ENCODE assay signal across 13 mouse cellular contexts in the genomic region with DNA sequence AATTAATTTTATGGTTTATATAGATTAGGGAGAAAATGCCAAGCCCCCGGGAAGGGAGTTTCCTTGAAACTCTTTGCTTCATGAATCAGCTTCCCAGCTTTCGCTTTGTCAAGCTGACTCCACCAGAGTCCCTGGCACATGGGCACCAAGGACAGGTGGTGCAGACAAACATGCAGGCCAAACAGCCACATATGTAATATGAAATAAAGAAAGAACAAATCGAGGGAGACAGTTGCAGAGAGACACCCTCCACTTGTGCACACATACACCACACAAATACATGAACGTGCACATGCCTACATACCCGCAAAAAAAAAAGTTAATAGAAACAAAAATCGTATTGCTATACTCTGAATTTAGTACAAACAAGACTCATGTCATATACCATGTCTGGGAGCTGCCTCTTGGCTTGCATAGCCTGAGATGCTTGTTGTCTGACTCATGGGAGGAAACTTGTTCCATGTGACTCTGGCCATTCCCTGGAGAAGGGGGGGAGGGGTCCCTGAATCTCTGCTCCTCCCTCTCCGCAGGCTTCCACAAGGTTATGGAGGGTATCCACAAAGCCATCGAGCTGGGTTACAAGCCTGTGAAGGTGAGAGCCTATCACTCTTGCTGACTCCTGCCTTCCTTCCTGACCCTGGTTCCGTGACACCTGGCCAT. TPM values are rescaled to one million over a fixed set of nuclear protein-coding genes. Genes with fewer than 3 reads are reported as not detected.
DNase-seq lines count a peak whose midpoint lies in the region; ATAC-seq and TF ChIP-seq lines count a peak whose summit lies in the region.
"Had no signal": no experiment of that assay in that cellular context is flagged by ENCODE, and none has a peak within 500 bp of the region (broad histone marks: within the 10 kb centered on the region; RNA-seq: fewer than 3 reads in every experiment).

No protein-coding gene starts in this region.

- TF ChIP-seq CTCF in gastrocnemius, adult 2 months (IDR thresholded peaks at IDR 0.05) = no peak
- TF ChIP-seq CTCF in lung, embryonic 14.5 days (IDR thresholded peaks at IDR 0.05; ENCODE audit: low read depth) = no peak
- no peak for TF ChIP-seq CTCF in intestine, postnatal 0 days (IDR thresholded peaks at IDR 0.05; ENCODE audit: low read depth)

- H3K27ac ChIP-seq in gastrocnemius, adult 2 months = no peak overlapping the region
- H3K27ac ChIP-seq in lung, embryonic 14.5 days (ENCODE audit: low read depth) = no peak overlapping the region
- H3K27ac ChIP-seq in forebrain, embryonic 16.5 days (ENCODE audit: low read length) = peak overlapping the region; percentile 47
- no peak overlapping the region for H3K27ac ChIP-seq in intestine, postnatal 0 days (ENCODE audit: low read depth, low read length)
- H3K27ac ChIP-seq: embryonic facial prominence, embryonic 12.5 days; hindbrain, embryonic 12.5 days; liver, embryonic 14.5 days had no signal

- no peaks in the 10 kb centered on the region for H3K9me3 ChIP-seq in lung, embryonic 14.5 days (ENCODE audit: low read depth, low read length)
- no peaks in the 10 kb centered on the region for H3K9me3 ChIP-seq in forebrain, embryonic 16.5 days (ENCODE audit: control insufficient read depth, low read length)
- no peaks in the 10 kb centered on the region for H3K9me3 ChIP-seq in intestine, postnatal 0 days (ENCODE audit: control insufficient read depth)
- H3K9me3 ChIP-seq: embryonic facial prominence, embryonic 12.5 days; hindbrain, embryonic 12.5 days had no signal

- H3K4me3 ChIP-seq in gastrocnemius, adult 2 months = no peak overlapping the region
- H3K4me3 ChIP-seq in lung, embryonic 14.5 days (ENCODE audit: low read depth, low read length) = no peak overlapping the region
- no peak overlapping the region for H3K4me3 ChIP-seq in forebrain, embryonic 16.5 days (replicated peaks; ENCODE audit: low read length)
- H3K4me3 ChIP-seq in intestine, postnatal 0 days (ENCODE audit: low read depth, low read length) = no peak overlapping the region
- H3K4me3 ChIP-seq: embryonic facial prominence, embryonic 12.5 days; hindbrain, embryonic 12.5 days had no signal

- H3K27me3 ChIP-seq in lung, embryonic 14.5 days (ENCODE audit: insufficient read depth, low read length) = no peaks in the 10 kb centered on the region
- H3K27me3 ChIP-seq in forebrain, embryonic 16.5 days (replicated peaks; ENCODE audit: control insufficient read depth, insufficient read depth, low read length) = no peaks in the 10 kb centered on the region
- no peaks in the 10 kb centered on the region for H3K27me3 ChIP-seq in intestine, postnatal 0 days (replicated peaks; ENCODE audit: control insufficient read depth, insufficient read depth, low read length)
- H3K27me3 ChIP-seq: embryonic facial prominence, embryonic 12.5 days; hindbrain, embryonic 12.5 days had no signal

- peaks cover 29% of the 10 kb centered on the region for H3K36me3 ChIP-seq in lung, embryonic 14.5 days (ENCODE audit: insufficient read depth)
- no peaks in the 10 kb centered on the region for H3K36me3 ChIP-seq in forebrain, embryonic 16.5 days (ENCODE audit: control insufficient read depth, insufficient read depth)
- peaks cover 37% of the 10 kb centered on the region for H3K36me3 ChIP-seq in intestine, postnatal 0 days (ENCODE audit: control insufficient read depth, insufficient read depth)

- no peak overlapping the region for H3K4me2 ChIP-seq in lung, embryonic 14.5 days
- H3K4me2 ChIP-seq in forebrain, embryonic 16.5 days (ENCODE audit: low read length) = no peak overlapping the region
- no peak overlapping the region for H3K4me2 ChIP-seq in intestine, postnatal 0 days (replicated peaks; ENCODE audit: low read depth)
- H3K4me2 ChIP-seq: embryonic facial prominence, embryonic 12.5 days; hindbrain, embryonic 12.5 days had no signal

- intact Hi-C loops in gastrocnemius, adult 2 months (cut with DNase I) = no loop called here
- intact Hi-C loops in left cerebral cortex, postnatal 10 days (cut with DNase I) = no loop called here

- 0 out of 2 replicates have a peak, but pooled peaks have one; percentile 19 for ATAC-seq in lung, embryonic 14.5 days (ENCODE audit: insufficient read depth)
- ATAC-seq in forebrain, embryonic 16.5 days = peak; percentile 75
- 0 out of 2 replicates have a peak, but pooled peaks have one; percentile 16 for ATAC-seq in intestine, postnatal 0 days

- H3K9ac ChIP-seq in lung, embryonic 14.5 days = no peak overlapping the region
- H3K9ac ChIP-seq in forebrain, embryonic 16.5 days (replicated peaks; ENCODE audit: low read depth, low read length) = no peak overlapping the region
- H3K9ac ChIP-seq in intestine, postnatal 0 days (ENCODE audit: low read depth, low read length) = no peak overlapping the region
- H3K9ac ChIP-seq: embryonic facial prominence, embryonic 12.5 days; hindbrain, embryonic 12.5 days; liver, embryonic 14.5 days had no signal

- WGBS in lung, embryonic 14.5 days = 49% methylated on average over 8 of the region's 9 CpGs
- 69% methylated on average over 8 of the region's 9 CpGs for WGBS in forebrain, embryonic 16.5 days
- 49% methylated on average over 8 of the region's 9 CpGs for WGBS in intestine, postnatal 0 days

- peak; percentile 37 for DNase-seq in gastrocnemius, adult 2 months
- DNase-seq in gastrocnemius, postnatal 25 days = no peak
- DNase-seq in lung, embryonic 14.5 days = no peak
- no peak for DNase-seq in lung, postnatal 36 days
- no peak for DNase-seq in left cerebral cortex, postnatal 10 days (ENCODE audit: extremely low spot score in 1 of 2, low spot score in 2 of 2)
- no peak for DNase-seq in frontal cortex, postnatal 25 days (ENCODE audit: low spot score in 2 of 2)
- DNase-seq: cerebellum, adult 18-20 months; right cerebral cortex, postnatal 25 days had no signal

- H3K4me1 ChIP-seq in lung, embryonic 14.5 days (ENCODE audit: insufficient read depth) = no peaks in the 10 kb centered on the region
- H3K4me1 ChIP-seq in forebrain, embryonic 16.5 days (replicated peaks; ENCODE audit: control insufficient read depth, insufficient read depth, low read length) = peaks cover 5% of the 10 kb centered on the region; the same call in 1 of the 2 replicates
- H3K4me1 ChIP-seq in intestine, postnatal 0 days (replicated peaks; ENCODE audit: control insufficient read depth, insufficient read depth, low read length) = 0 out of 2 replicates have a peak, but pooled peaks cover 3% of the 10 kb centered on the region
- H3K4me1 ChIP-seq: embryonic facial prominence, embryonic 12.5 days; hindbrain, embryonic 12.5 days had no signal

RNA-seq across cellular contexts. Expression of gene Mocs1, which starts 20.5 kb away (rescaled TPM):
- total RNA-seq in gastrocnemius, adult 2 months (2021) = 10 to 100 TPM; 18.5 to 19.4 TPM
- 10 to 100 TPM; 16.1 to 20.3 TPM for total RNA-seq in gastrocnemius, postnatal 25 days (2021)
- 7.7 and 8.0 TPM in 2 replicates for polyA plus RNA-seq in lung, embryonic 14.5 days (2014; fragmentation: Nextera tagmentation; extraction: Ambion mirVana)
- polyA plus RNA-seq in forebrain, embryonic 16.5 days (2015; fragmentation: Nextera tagmentation; extraction: Ambion mirVana) = 2.8 and 5.1 TPM in 2 replicates
- 9.7 and 11.1 TPM in 2 replicates for polyA plus RNA-seq in intestine, postnatal 0 days (2015; fragmentation: Nextera tagmentation; extraction: Ambion mirVana)
- 10 to 100 TPM; 10.6 to 11.5 TPM for total RNA-seq in left cerebral cortex, postnatal 10 days (2021)

Comparison
In these comparisons a context has a peak if more than half of its experiments do, and no peak if none do; other contexts are left out.
1. ATAC-seq: peak in every context shown above with its lines; median percentile 75 in forebrain, embryonic 16.5 days; 19 in lung, embryonic 14.5 days; 16 in intestine, postnatal 0 days.